Mouse (Mus musculus) urinary bladder, postnatal 14 days (tissue): ENCODE results near the gene 7530416G11Rik.

ENCODE experiments used
- DNase-seq: peaks from one replicate; pipeline ENCODE4 v3.0.0; 2021; ENCODE audit warnings: low spot score

7530416G11Rik gene

GRCm38 (mm10) chr15:85503127-85503526 is at the start of gene 7530416G11Rik:
7530416G11Rik (minus strand) TSS chr15:85503227.
- no peak for DNase-seq

- no peak for DNase-seq
Observed at GRCm38 (mm10) chr15:85546500-85546899, 43.5 kb upstream of the 7530416G11Rik start.

GRCm38 (mm10) chr15:85545369-85545768 is 42.3 kb upstream of the 7530416G11Rik start:
- no peak for DNase-seq

- DNase-seq: peak; percentile 32
Observed at GRCm38 (mm10) chr15:85538170-85538569, 35.1 kb upstream of the 7530416G11Rik start.

- DNase-seq: no peak
Observed at GRCm38 (mm10) chr15:85537151-85537550, 34.1 kb upstream of the 7530416G11Rik start.

GRCm38 (mm10) chr15:85534646-85535045 is 31.6 kb upstream of the 7530416G11Rik start:
- peak; percentile 57 for DNase-seq

GRCm38 (mm10) chr15:85534215-85534614 is 31.2 kb upstream of the 7530416G11Rik start:
- DNase-seq: peak; percentile 72

GRCm38 (mm10) chr15:85532063-85532462 is 29.0 kb upstream of the 7530416G11Rik start:
- DNase-seq: peak; percentile 37

GRCm38 (mm10) chr15:85529911-85530310 is 26.9 kb upstream of the 7530416G11Rik start:
- DNase-seq: no peak

GRCm38 (mm10) chr15:85524404-85524950 is 21.4 kb upstream of the 7530416G11Rik start:
- no peak for DNase-seq

- peak; percentile 75 for DNase-seq
Observed at GRCm38 (mm10) chr15:85523173-85523991, 20.4 kb upstream of the 7530416G11Rik start.

- DNase-seq: peak; percentile 58
Observed at GRCm38 (mm10) chr15:85519438-85519837, 16.4 kb upstream of the 7530416G11Rik start.

- DNase-seq: no peak
Observed at GRCm38 (mm10) chr15:85507370-85508014, 4.5 kb upstream of the 7530416G11Rik start.

- no peak for DNase-seq
Observed at GRCm38 (mm10) chr15:85506680-85507079, 3.7 kb upstream of the 7530416G11Rik start.

GRCm38 (mm10) chr15:85505118-85505925 is 2.3 kb upstream of the 7530416G11Rik start:
- DNase-seq: peak; percentile 64

- no peak for DNase-seq
Observed at GRCm38 (mm10) chr15:85500267-85500666, 2.8 kb downstream of the 7530416G11Rik start.

- DNase-seq: no peak
Observed at GRCm38 (mm10) chr15:85497981-85498475, 5.0 kb downstream of the 7530416G11Rik start.

- no peak for DNase-seq
Observed at GRCm38 (mm10) chr15:85497548-85497947, 5.5 kb downstream of the 7530416G11Rik start.

GRCm38 (mm10) chr15:85494163-85494621 is 8.8 kb downstream of the 7530416G11Rik start:
- no peak for DNase-seq

GRCm38 (mm10) chr15:85489751-85490150 is 13.3 kb downstream of the 7530416G11Rik start:
- DNase-seq: no peak

- no peak for DNase-seq
Observed at GRCm38 (mm10) chr15:85488900-85489299, 14.1 kb downstream of the 7530416G11Rik start.

- peak; percentile 51 for DNase-seq
Observed at GRCm38 (mm10) chr15:85480630-85481029, 22.4 kb downstream of the 7530416G11Rik start.
